Mouse (Mus musculus) liver, postnatal 0 days (tissue): ENCODE data around the gene Uqcc3.

Source experiments
- CTCF ChIP-seq: sonication (generic); IDR thresholded peaks from 2 replicates; pipeline ENCODE4 v1.5.1; 2016; ENCODE audit warnings: antibody characterized with exemption, low read depth
- EP300 ChIP-seq: IDR thresholded peaks from 2 replicates; pipeline ENCODE4 v1.6.1; 2016; ENCODE audit warnings: antibody characterized with exemption, low read depth, mild to moderate bottlenecking

GRCm38 (mm10) chr19:8872266-8872840 lies 8.4 kb downstream of the Uqcc3 start:
- TF ChIP-seq CTCF (no peak), EP300 (no peak)
